Mouse (Mus musculus) thymus, adult 2 months (tissue): ENCODE results near the gene Il21r.

Experiments used
- CTCF ChIP-seq: fragments of 200-500 bp; IDR thresholded peaks from 2 replicates; pipeline ENCODE4 v1.5.1; 2012; ENCODE audit warnings: mild to moderate bottlenecking, control low read depth, low read length, moderate library complexity, borderline replicate concordance; ENCODE audit not compliant: control insufficient read depth, poor library complexity, insufficient read depth; ENCODE audit errors: extremely low read depth
- POLR2A ChIP-seq: fragments of 200-500 bp; IDR thresholded peaks from 2 replicates; pipeline ENCODE4 v1.6.1; 2012; ENCODE audit warnings: mild to moderate bottlenecking, low read length, control low read depth, moderate library complexity; ENCODE audit not compliant: control insufficient read depth, poor library complexity, insufficient read depth; ENCODE audit errors: extremely low read depth

DNA sequence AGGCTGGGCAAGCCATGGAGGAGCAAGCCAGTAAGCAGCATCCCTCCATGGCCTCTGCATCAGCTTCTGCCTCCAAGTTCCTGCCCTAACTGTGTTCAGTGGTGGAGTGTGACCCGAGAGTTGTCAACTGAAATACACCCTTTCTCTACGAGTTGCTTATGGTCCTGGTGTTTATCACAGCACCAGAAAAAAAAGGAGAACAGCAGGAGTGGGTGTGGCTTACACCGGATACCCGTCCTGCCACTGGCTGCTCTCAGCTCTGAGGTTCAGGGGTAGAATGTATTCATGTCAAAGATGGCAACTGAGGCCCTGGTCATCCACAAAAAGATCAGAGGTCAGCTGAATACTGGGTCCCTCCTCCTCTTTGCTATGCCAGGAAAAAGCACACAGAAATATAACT, 16.8 kb downstream of the Il21r start:
- TF ChIP-seq POLR2A (no peak), CTCF (no peak)
